Mouse (Mus musculus) hindlimb bud, embryonic 11.5 days (tissue): ENCODE data around the gene Necab2.
A peak's percentile ranks its signal among the peaks of the same experiment; 100 is the strongest.

Experiments used
- DNase-seq: peaks from one replicate; pipeline ENCODE4 v3.0.0-alpha.2; 2012; ENCODE audit warnings: low read depth, low spot score; ENCODE audit errors: extremely low spot score

Necab2 gene

GRCm38 (mm10) chr8:119427634-119428349 lies 18.7 kb upstream of the Necab2 start:
- DNase-seq = no peak

- no peak for DNase-seq
Measured at GRCm38 (mm10) chr8:119428350-119428740, 18.2 kb upstream of the Necab2 start.

GRCm38 (mm10) chr8:119428766-119429327 lies 17.7 kb upstream of the Necab2 start:
- DNase-seq = no peak

- DNase-seq = no peak
Measured at GRCm38 (mm10) chr8:119429552-119429951, 17.0 kb upstream of the Necab2 start.

GRCm38 (mm10) chr8:119430250-119430649 lies 16.3 kb upstream of the Necab2 start:
- no peak for DNase-seq

- DNase-seq = no peak
Measured at GRCm38 (mm10) chr8:119430690-119431089, 15.8 kb upstream of the Necab2 start.

- DNase-seq = no peak
Measured at GRCm38 (mm10) chr8:119432372-119432771, 14.1 kb upstream of the Necab2 start.

GRCm38 (mm10) chr8:119433582-119434174 lies 12.8 kb upstream of the Necab2 start, which contains the start of gene Osgin1:
Osgin1 (plus strand) TSS chr8:119434124.
- no peak for DNase-seq

- no peak for DNase-seq
Measured at GRCm38 (mm10) chr8:119434569-119434968, 11.9 kb upstream of the Necab2 start.

- DNase-seq = no peak
Measured at GRCm38 (mm10) chr8:119435527-119435926, 11.0 kb upstream of the Necab2 start.

- no peak for DNase-seq
Measured at GRCm38 (mm10) chr8:119436331-119436730, 10.2 kb upstream of the Necab2 start.

GRCm38 (mm10) chr8:119436933-119437332 lies 9.6 kb upstream of the Necab2 start:
- DNase-seq = no peak

- DNase-seq = no peak
Measured at GRCm38 (mm10) chr8:119437506-119437905, 9.0 kb upstream of the Necab2 start.

- no peak for DNase-seq
Measured at GRCm38 (mm10) chr8:119438876-119439275, 7.6 kb upstream of the Necab2 start.

- DNase-seq = no peak
Measured at GRCm38 (mm10) chr8:119439424-119439823, 7.1 kb upstream of the Necab2 start.

GRCm38 (mm10) chr8:119439893-119440249 lies 6.6 kb upstream of the Necab2 start:
- no peak for DNase-seq

- peak; percentile 79 for DNase-seq
Measured at GRCm38 (mm10) chr8:119440250-119440951, 6.1 kb upstream of the Necab2 start.

- no peak for DNase-seq
Measured at GRCm38 (mm10) chr8:119440952-119441270, 5.6 kb upstream of the Necab2 start.

- no peak for DNase-seq
Measured at GRCm38 (mm10) chr8:119442013-119442412, 4.5 kb upstream of the Necab2 start.

GRCm38 (mm10) chr8:119442970-119443369 lies 3.5 kb upstream of the Necab2 start:
- no peak for DNase-seq

GRCm38 (mm10) chr8:119446990-119447780 lies 666 bp downstream of the Necab2 start:
- no peak for DNase-seq
